Mouse (Mus musculus) stomach, embryonic 16.5 days (tissue): Measurements from ENCODE around the gene Syt2. TPM values are rescaled to one million over a fixed set of nuclear protein-coding genes. Genes with fewer than 3 reads are reported as not detected.

Source experiments
- microRNA-seq: library from miRNA; unstranded; fragments of <30 nt; microRNA quantifications from one replicate; pipeline ENCODE4, GENCODE M21; 2016
- polyA plus RNA-seq: library from polyadenylated mRNA; unstranded; fragments of >200 nt; fragmentation: Nextera tagmentation; extraction: Ambion mirVana; gene quantifications from 2 replicates; pipeline ENCODE4 v1.2.1, GENCODE M21; 2015

Gene Syt2
- polyA plus RNA-seq, 1 experiment from 2014 or later = 2.6 TPM

Small RNA genes lying within 50 kb of the gene (microRNA-seq; reads per million reads assigned to microRNA genes)
- not detected for gene Gm22232

Other genes starting within 250 kb of the Syt2 start
- gene Cyb5r1, start 241.1 kb upstream of the Syt2 start, polyA plus RNA-seq = 39.7 and 41.5 TPM in 2 replicates
- 88.7 and 97.7 TPM in 2 replicates for gene Adipor1, start 231.3 kb upstream of the Syt2 start, polyA plus RNA-seq
- 23.1 and 23.7 TPM in 2 replicates for gene Klhl12, start 191.1 kb upstream of the Syt2 start, polyA plus RNA-seq
- 40.2 and 45.4 TPM in 2 replicates for gene Rabif, start 152.0 kb upstream of the Syt2 start, polyA plus RNA-seq
- not detected in 2 replicates for gene Mgat4e, start 97.0 kb upstream of the Syt2 start, polyA plus RNA-seq
- 48.4 and 51.7 TPM in 2 replicates for gene Kdm5b, start 86.5 kb upstream of the Syt2 start, polyA plus RNA-seq